Mouse (Mus musculus): Measurements from ENCODE around the gene Helz. TPM values are rescaled to one million over a fixed set of nuclear protein-coding genes. Genes with fewer than 3 reads are reported as not detected.

The Helz gene
- polyA plus RNA-seq, 1 experiment, result 17.1 TPM

GRCm38 (mm10) chr11:107675246-107675645 is 127.5 kb downstream of the Helz start:
- peaks cover 4% of the 10 kb centered on the region; the same call in 1 of the 2 replicates for H3K4me1 ChIP-seq (ENCODE audit: control insufficient read depth, insufficient read depth, low read length)
- H3K4me3 ChIP-seq (ENCODE audit: insufficient read depth, low read length), result no peak overlapping the region
- TF ChIP-seq POLR2A (IDR thresholded peaks at IDR 0.05; ENCODE audit: extremely low read depth, insufficient read depth, low read length), result no peak

GRCm38 (mm10) chr11:107676207-107676940 is 128.6 kb downstream of the Helz start:
- Histone ChIP-seq H3K4me3 (ENCODE audit: insufficient read depth, low read length) (no peak overlapping the region), H3K27ac (ENCODE audit: insufficient read depth, low read length) (no peak overlapping the region)

More at GRCm38 (mm10) chr11:107675246-107675645, 127.5 kb downstream of the Helz start:
- no peak overlapping the region for H3K27ac ChIP-seq (ENCODE audit: insufficient read depth, low read length)

GRCm38 (mm10) chr11:107682694-107683355 is 135.1 kb downstream of the Helz start:
- Histone ChIP-seq H3K4me3 (ENCODE audit: insufficient read depth, low read length) (no peak overlapping the region), H3K4me1 (ENCODE audit: control insufficient read depth, insufficient read depth, low read length) (0 out of 2 replicates have a peak, but pooled peaks cover 2% of the 10 kb centered on the region), H3K27ac (ENCODE audit: insufficient read depth, low read length) (no peak overlapping the region)
- TF ChIP-seq POLR2A (IDR thresholded peaks at IDR 0.05; ENCODE audit: extremely low read depth, insufficient read depth, low read length) (no peak), CTCF (IDR thresholded peaks at IDR 0.05; ENCODE audit: extremely low read depth, insufficient read depth, low read length) (no peak)

More at GRCm38 (mm10) chr11:107676207-107676940, 128.6 kb downstream of the Helz start:
- TF ChIP-seq CTCF (IDR thresholded peaks at IDR 0.05; ENCODE audit: extremely low read depth, insufficient read depth, low read length) (no peak), POLR2A (IDR thresholded peaks at IDR 0.05; ENCODE audit: extremely low read depth, insufficient read depth, low read length) (no peak)
- peaks cover 4% of the 10 kb centered on the region; the same call in 1 of the 2 replicates for H3K4me1 ChIP-seq (ENCODE audit: control insufficient read depth, insufficient read depth, low read length)

GRCm38 (mm10) chr11:107683544-107684465 is 136.1 kb downstream of the Helz start:
- Histone ChIP-seq H3K4me3 (ENCODE audit: insufficient read depth, low read length) (no peak overlapping the region), H3K4me1 (ENCODE audit: control insufficient read depth, insufficient read depth, low read length) (0 out of 2 replicates have a peak, but pooled peaks cover 2% of the 10 kb centered on the region), H3K27ac (ENCODE audit: insufficient read depth, low read length) (no peak overlapping the region)
- TF ChIP-seq POLR2A (IDR thresholded peaks at IDR 0.05; ENCODE audit: extremely low read depth, insufficient read depth, low read length), result no peak
- TF ChIP-seq CTCF (IDR thresholded peaks at IDR 0.05; ENCODE audit: extremely low read depth, insufficient read depth, low read length), result 0 out of 2 replicates have a peak, but pooled peaks have one; percentile 4

- no peak for TF ChIP-seq POLR2A (IDR thresholded peaks at IDR 0.05; ENCODE audit: extremely low read depth, insufficient read depth, low read length)
- TF ChIP-seq CTCF (IDR thresholded peaks at IDR 0.05; ENCODE audit: extremely low read depth, insufficient read depth, low read length), result no peak
- no peak overlapping the region for H3K27ac ChIP-seq (ENCODE audit: insufficient read depth, low read length)
- H3K4me3 ChIP-seq (ENCODE audit: insufficient read depth, low read length), result no peak overlapping the region
- 0 out of 2 replicates have a peak, but pooled peaks cover 2% of the 10 kb centered on the region for H3K4me1 ChIP-seq (ENCODE audit: control insufficient read depth, insufficient read depth, low read length)
Observed at GRCm38 (mm10) chr11:107686290-107686689, 138.6 kb downstream of the Helz start.

GRCm38 (mm10) chr11:107688480-107688879 is 140.8 kb downstream of the Helz start:
- no peaks in the 10 kb centered on the region for H3K4me1 ChIP-seq (ENCODE audit: control insufficient read depth, insufficient read depth, low read length)
- TF ChIP-seq POLR2A (IDR thresholded peaks at IDR 0.05; ENCODE audit: extremely low read depth, insufficient read depth, low read length), result no peak
- TF ChIP-seq CTCF (IDR thresholded peaks at IDR 0.05; ENCODE audit: extremely low read depth, insufficient read depth, low read length), result no peak
- H3K27ac ChIP-seq (ENCODE audit: insufficient read depth, low read length), result no peak overlapping the region

GRCm38 (mm10) chr11:107691569-107691968 is 143.8 kb downstream of the Helz start:
- Histone ChIP-seq H3K27ac (ENCODE audit: insufficient read depth, low read length) (no peak overlapping the region), H3K4me1 (ENCODE audit: control insufficient read depth, insufficient read depth, low read length) (no peaks in the 10 kb centered on the region), H3K4me3 (ENCODE audit: insufficient read depth, low read length) (no peak overlapping the region)
- TF ChIP-seq CTCF (IDR thresholded peaks at IDR 0.05; ENCODE audit: extremely low read depth, insufficient read depth, low read length) (no peak), POLR2A (IDR thresholded peaks at IDR 0.05; ENCODE audit: extremely low read depth, insufficient read depth, low read length) (no peak)

More at GRCm38 (mm10) chr11:107688480-107688879, 140.8 kb downstream of the Helz start:
- no peak overlapping the region for H3K4me3 ChIP-seq (ENCODE audit: insufficient read depth, low read length)

GRCm38 (mm10) chr11:107693338-107693737 is 145.6 kb downstream of the Helz start:
- TF ChIP-seq POLR2A (IDR thresholded peaks at IDR 0.05; ENCODE audit: extremely low read depth, insufficient read depth, low read length) (no peak), CTCF (IDR thresholded peaks at IDR 0.05; ENCODE audit: extremely low read depth, insufficient read depth, low read length) (no peak)
- no peak overlapping the region for H3K27ac ChIP-seq (ENCODE audit: insufficient read depth, low read length)
- no peak overlapping the region for H3K4me3 ChIP-seq (ENCODE audit: insufficient read depth, low read length)
- no peaks in the 10 kb centered on the region for H3K4me1 ChIP-seq (ENCODE audit: control insufficient read depth, insufficient read depth, low read length)

- no peak overlapping the region for H3K27ac ChIP-seq (ENCODE audit: insufficient read depth, low read length)
- TF ChIP-seq CTCF (IDR thresholded peaks at IDR 0.05; ENCODE audit: extremely low read depth, insufficient read depth, low read length) (no peak), POLR2A (IDR thresholded peaks at IDR 0.05; ENCODE audit: extremely low read depth, insufficient read depth, low read length) (no peak)
- no peak overlapping the region for H3K4me3 ChIP-seq (ENCODE audit: insufficient read depth, low read length)
- H3K4me1 ChIP-seq (ENCODE audit: control insufficient read depth, insufficient read depth, low read length), result no peaks in the 10 kb centered on the region; the same call in 1 of the 2 replicates
Observed at GRCm38 (mm10) chr11:107699967-107700366, 152.2 kb downstream of the Helz start.

Data from cortical plate, adult 2 months (tissue).